Mouse (Mus musculus) kidney, embryonic 14.5 days (tissue): ENCODE measurements around the gene Ttc7b. TPM values are rescaled to one million over a fixed set of nuclear protein-coding genes. Genes with fewer than 3 reads are reported as not detected.
A peak's percentile ranks its signal among the peaks of the same experiment; 100 is the strongest.

Source experiments
- ATAC-seq: fragments of 200-750 bp; cut with Nextera tagmentation; 2 replicates; pipeline ENCODE4 v1.8.0; 2017; ENCODE audit warnings: moderate number of reproducible peaks, mild to moderate bottlenecking, moderate TSS enrichment, moderate library complexity; ENCODE audit not compliant: low FRiP score, low TSS enrichment
- H3K27ac ChIP-seq: fragments of 300-500 bp; sonication (generic); 2 replicates; pipeline ENCODE4 v1.5.1; 2014; ENCODE audit warnings: low read depth, mild to moderate bottlenecking, low read length, moderate library complexity, mixed read lengths
- H3K27me3 ChIP-seq: fragments of 300-500 bp; sonication (generic); 2 replicates; pipeline ENCODE4 v1.6.1; 2014; ENCODE audit warnings: mild to moderate bottlenecking, low read length; ENCODE audit not compliant: control insufficient read depth, insufficient read depth
- H3K36me3 ChIP-seq: fragments of 300-500 bp; sonication (generic); 2 replicates; pipeline ENCODE4 v1.6.1; 2014; ENCODE audit warnings: low read length, mixed read lengths; ENCODE audit not compliant: control insufficient read depth, insufficient read depth
- H3K4me1 ChIP-seq: fragments of 300-500 bp; sonication (generic); 2 replicates; pipeline ENCODE4 v1.6.1; 2014; ENCODE audit warnings: low read length, mixed read lengths; ENCODE audit not compliant: control insufficient read depth, insufficient read depth
- H3K4me2 ChIP-seq: fragments of 300-500 bp; sonication (generic); replicated peaks from 2 replicates; pipeline ENCODE4 v1.6.1; 2014; ENCODE audit warnings: low read depth, mild to moderate bottlenecking, low read length
- H3K4me3 ChIP-seq: fragments of 300-500 bp; sonication (generic); 2 replicates; pipeline ENCODE4 v1.5.1; 2014; ENCODE audit warnings: mild to moderate bottlenecking, low read length
- H3K9ac ChIP-seq: fragments of 300-500 bp; sonication (generic); 2 replicates; pipeline ENCODE4 v1.6.1; 2014; ENCODE audit warnings: low read depth, mild to moderate bottlenecking, low read length, moderate library complexity
- H3K9me3 ChIP-seq: fragments of 300-500 bp; sonication (generic); 2 replicates; pipeline ENCODE4 v1.6.1; 2016; ENCODE audit warnings: low read length; ENCODE audit not compliant: control insufficient read depth
- WGBS: fragments of 180-500 bp; shearing (Covaris S2); extraction: QIAGEN DNeasy Blood & Tissue Kit; methylation state at CpG from one replicate; pipeline ENCODE4 v1.1.7; 2014; 5-methylcytosine and 5-hydroxymethylcytosine counted together
- polyA plus RNA-seq: library from polyadenylated mRNA; unstranded; fragments of >200 nt; fragmentation: Nextera tagmentation; extraction: Ambion mirVana; gene quantifications from 2 replicates; pipeline ENCODE4 v1.2.1, GENCODE M21; 2014

Ttc7b gene
- polyA plus RNA-seq, 1 experiment from 2014 or later, result 7.6 TPM

DNA sequence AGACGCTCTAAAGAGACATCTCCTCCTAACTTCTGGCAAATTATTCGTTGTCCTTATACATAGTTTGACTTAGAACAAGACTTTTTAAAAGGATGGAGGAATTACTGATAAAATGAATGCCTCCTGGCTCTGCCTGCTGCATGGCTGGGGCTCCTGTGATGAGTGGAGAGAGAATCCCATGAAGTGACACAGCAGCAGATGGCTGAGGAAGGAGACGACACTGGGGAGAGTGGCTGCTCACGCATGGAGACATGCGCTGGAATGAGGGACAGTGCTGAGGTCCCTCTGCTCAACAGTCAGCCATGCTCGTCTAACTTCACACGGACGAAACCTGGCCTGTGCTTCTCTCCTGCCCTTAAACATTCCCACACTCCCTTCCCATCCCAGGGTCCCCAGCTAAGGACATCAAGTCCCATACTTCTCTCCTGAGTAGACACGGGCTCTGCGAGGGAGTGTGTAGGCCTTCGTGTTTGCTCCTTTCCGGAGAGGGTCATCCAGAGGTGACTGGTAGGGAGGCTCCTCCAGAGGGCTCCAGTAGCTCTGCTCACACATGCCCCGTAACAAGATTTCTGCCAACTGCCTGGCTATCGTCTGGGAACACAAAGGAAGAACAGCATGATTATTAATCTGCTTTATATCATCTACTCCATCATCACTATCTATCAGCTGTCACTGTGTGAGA lies 105.8 kb downstream of the Ttc7b start:
- 51% methylated on average over 14 of the region's 14 CpGs for WGBS
- Histone ChIP-seq H3K4me1 (peaks cover 6% of the 10 kb centered on the region; the same call in 1 of the 2 replicates), H3K4me2 (no peak overlapping the region), H3K27me3 (no peaks in the 10 kb centered on the region), H3K9me3 (no peaks in the 10 kb centered on the region), H3K4me3 (no peak overlapping the region), H3K9ac (no peak overlapping the region), H3K27ac (no peak overlapping the region), H3K36me3 (peaks cover 9% of the 10 kb centered on the region; the same call in 1 of the 2 replicates)
- ATAC-seq, result 0 out of 2 replicates have a peak, but pooled peaks have one; percentile 46

DNA sequence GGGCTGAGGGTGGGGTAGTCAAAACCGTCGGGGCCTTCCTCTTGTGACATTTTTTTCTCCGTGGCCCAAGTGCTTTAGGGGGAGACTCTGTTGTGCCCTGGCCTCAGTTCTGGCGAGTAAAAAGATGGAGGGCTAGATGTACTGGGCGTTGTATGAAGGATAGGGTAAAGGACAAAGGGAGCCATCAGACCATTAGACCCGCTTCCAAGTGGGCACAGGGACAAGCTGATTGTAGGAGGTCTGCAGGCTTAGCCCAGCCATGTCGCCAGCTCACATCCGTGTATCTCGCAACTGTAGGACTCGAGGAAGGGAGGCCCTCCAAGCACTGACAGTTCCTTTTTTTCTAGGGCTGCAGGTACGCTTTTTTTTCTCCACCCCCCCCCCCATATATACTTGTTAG lies 111.9 kb downstream of the Ttc7b start:
- Histone ChIP-seq H3K9me3 (no peaks in the 10 kb centered on the region), H3K4me1 (peaks cover 8% of the 10 kb centered on the region; the same call in 1 of the 2 replicates), H3K9ac (no peak overlapping the region), H3K27me3 (no peaks in the 10 kb centered on the region), H3K36me3 (no peaks in the 10 kb centered on the region; the same call in 1 of the 2 replicates), H3K27ac (no peak overlapping the region), H3K4me3 (no peak overlapping the region), H3K4me2 (no peak overlapping the region)
- WGBS, result 90% methylated on average over 11 of the region's 11 CpGs
- no peak for ATAC-seq

DNA sequence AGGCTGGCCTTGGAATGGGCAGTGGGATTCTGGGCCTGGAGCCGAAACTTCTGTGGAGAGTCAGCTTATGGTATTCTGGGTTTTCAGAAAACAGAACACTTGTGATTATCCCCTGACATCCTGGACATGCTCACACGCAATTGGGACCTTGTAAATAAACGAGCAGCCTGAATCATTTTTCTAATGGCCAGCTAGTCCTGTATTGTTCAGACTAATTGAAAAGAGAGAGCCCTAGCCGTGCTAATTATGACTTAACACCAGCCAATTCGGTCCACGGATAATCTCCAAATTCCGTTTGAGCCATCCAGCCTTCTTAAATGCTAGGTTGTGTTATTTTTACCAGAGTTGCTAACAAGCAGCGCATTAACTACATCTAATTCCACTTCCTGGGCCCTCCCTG lies 112.5 kb downstream of the Ttc7b start:
- no peak for ATAC-seq
- 77% methylated on average over 8 of the region's 8 CpGs for WGBS
- H3K36me3 ChIP-seq, result no peaks in the 10 kb centered on the region; the same call in 1 of the 2 replicates

DNA sequence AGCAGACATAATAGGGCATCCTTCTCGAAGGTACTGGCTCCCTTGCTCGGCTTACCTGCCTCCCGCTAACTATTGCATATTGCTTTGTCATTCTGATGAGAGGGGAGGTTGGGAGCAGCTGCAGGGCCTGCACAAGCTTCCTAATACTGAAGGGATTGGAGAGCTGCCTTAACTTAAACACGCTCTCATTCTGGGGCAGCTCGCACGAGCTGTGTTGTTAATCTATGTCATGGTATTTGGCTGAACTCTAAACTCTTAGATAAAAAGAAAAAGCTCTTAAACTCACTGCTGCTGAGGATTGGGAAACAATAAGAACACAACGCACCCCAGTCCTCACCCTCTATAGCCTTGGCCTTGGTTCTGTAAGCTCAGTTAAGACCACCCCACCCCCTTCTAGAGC lies 113.3 kb downstream of the Ttc7b start:
- Histone ChIP-seq H3K27me3 (no peaks in the 10 kb centered on the region), H3K9me3 (no peaks in the 10 kb centered on the region), H3K4me1 (peaks cover 8% of the 10 kb centered on the region; the same call in 1 of the 2 replicates), H3K9ac (no peak overlapping the region), H3K27ac (no peak overlapping the region), H3K36me3 (peaks cover under 1% of the 10 kb centered on the region; the same call in 1 of the 2 replicates), H3K4me3 (no peak overlapping the region), H3K4me2 (no peak overlapping the region)
- WGBS, result 58% methylated on average over 7 of the region's 7 CpGs
- no peak for ATAC-seq

More for the DNA sequence above, 112.5 kb downstream of the Ttc7b start:
- no peak overlapping the region for H3K27ac ChIP-seq
- no peaks in the 10 kb centered on the region for H3K9me3 ChIP-seq
- peaks cover 8% of the 10 kb centered on the region; the same call in 1 of the 2 replicates for H3K4me1 ChIP-seq
- H3K27me3 ChIP-seq, result no peaks in the 10 kb centered on the region
- no peak overlapping the region for H3K4me3 ChIP-seq
- no peak overlapping the region for H3K9ac ChIP-seq
- no peak overlapping the region for H3K4me2 ChIP-seq

DNA sequence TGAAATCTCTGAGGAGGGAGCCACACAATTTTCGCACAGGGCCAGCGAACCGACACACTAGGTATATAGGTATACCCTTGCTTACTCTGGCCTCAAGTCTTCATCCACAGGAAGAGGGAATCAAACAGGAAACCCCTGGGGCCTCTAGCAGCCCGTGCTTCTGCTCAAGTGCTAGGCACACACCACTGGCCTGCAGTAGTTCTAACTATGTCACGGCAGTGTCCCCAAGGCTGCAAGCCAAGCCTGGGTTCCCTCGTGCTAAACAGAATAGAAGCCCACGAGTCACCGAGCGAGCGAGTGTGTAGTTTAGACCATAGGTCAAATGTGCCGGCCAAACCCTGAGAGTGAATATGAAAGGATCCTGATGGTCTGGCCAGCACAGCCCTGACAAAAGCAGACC lies 114.5 kb downstream of the Ttc7b start:
- Histone ChIP-seq H3K4me1 (peaks cover 8% of the 10 kb centered on the region; the same call in 1 of the 2 replicates), H3K4me3 (no peak overlapping the region), H3K27ac (no peak overlapping the region), H3K4me2 (no peak overlapping the region), H3K9ac (no peak overlapping the region), H3K27me3 (no peaks in the 10 kb centered on the region), H3K36me3 (peaks cover 11% of the 10 kb centered on the region; the same call in 1 of the 2 replicates), H3K9me3 (no peaks in the 10 kb centered on the region)
- no peak for ATAC-seq
- WGBS, result 77% methylated on average over 11 of the region's 11 CpGs

DNA sequence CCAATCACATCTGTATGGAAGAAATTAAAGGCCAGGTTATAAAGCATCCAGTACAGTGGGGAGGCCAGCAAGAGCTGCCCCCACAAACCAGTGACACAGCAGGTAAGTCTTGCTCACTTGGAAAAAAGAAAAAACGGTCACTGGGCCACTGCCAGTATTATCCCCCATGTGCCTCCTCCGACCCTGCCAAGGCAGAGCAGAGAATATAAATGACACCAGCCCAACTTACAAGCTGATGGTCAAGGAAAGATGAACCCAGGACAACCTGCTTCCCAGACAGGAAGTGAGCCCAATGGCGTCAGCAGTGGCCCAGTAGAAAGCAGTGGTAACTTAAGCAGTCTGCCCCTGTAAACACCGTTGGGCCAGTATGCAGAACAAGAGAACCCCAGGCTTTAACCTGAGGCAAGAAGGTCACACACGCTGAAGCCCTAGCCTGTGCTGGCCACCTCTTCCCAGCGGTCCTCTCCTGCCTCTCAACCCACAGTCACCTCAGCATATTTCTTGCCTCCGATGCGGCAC lies 115.1 kb downstream of the Ttc7b start:
- H3K27ac ChIP-seq, result no peak overlapping the region

DNA sequence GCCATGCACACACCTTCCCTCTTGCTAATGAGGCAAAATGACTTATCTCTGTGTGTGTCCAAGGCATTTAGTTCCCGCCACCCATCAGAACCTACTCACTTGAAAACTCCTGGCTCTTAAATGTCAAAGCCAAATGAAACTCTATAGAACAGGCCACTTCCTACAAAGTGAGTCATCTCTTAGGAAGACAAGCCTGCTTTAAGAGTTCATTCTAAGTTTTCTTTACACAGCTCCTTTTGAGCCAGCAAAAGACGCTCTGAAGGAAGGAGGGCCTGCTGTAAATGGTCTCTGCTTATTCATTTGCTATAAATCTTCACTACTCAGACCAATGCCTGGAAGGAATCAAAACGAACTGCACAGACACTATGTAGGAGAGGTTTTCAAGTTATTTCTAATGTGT lies 116.2 kb downstream of the Ttc7b start:
- Histone ChIP-seq H3K4me3 (no peak overlapping the region), H3K27me3 (no peaks in the 10 kb centered on the region), H3K4me2 (no peak overlapping the region), H3K27ac (no peak overlapping the region), H3K4me1 (peaks cover 8% of the 10 kb centered on the region; the same call in 1 of the 2 replicates), H3K9me3 (no peaks in the 10 kb centered on the region), H3K9ac (no peak overlapping the region), H3K36me3 (peaks cover 18% of the 10 kb centered on the region; the same call in 1 of the 2 replicates)
- 45% methylated on average over 3 of the region's 3 CpGs for WGBS
- no peak for ATAC-seq

More for the DNA sequence above, 115.1 kb downstream of the Ttc7b start:
- no peak for ATAC-seq
- H3K9me3 ChIP-seq, result no peaks in the 10 kb centered on the region
- no peak overlapping the region for H3K4me3 ChIP-seq
- 87% methylated on average over 8 of the region's 8 CpGs for WGBS
- H3K9ac ChIP-seq, result no peak overlapping the region
- H3K27me3 ChIP-seq, result no peaks in the 10 kb centered on the region
- H3K36me3 ChIP-seq, result peaks cover 14% of the 10 kb centered on the region; the same call in 1 of the 2 replicates
- no peak overlapping the region for H3K4me2 ChIP-seq
- peaks cover 8% of the 10 kb centered on the region; the same call in 1 of the 2 replicates for H3K4me1 ChIP-seq

DNA sequence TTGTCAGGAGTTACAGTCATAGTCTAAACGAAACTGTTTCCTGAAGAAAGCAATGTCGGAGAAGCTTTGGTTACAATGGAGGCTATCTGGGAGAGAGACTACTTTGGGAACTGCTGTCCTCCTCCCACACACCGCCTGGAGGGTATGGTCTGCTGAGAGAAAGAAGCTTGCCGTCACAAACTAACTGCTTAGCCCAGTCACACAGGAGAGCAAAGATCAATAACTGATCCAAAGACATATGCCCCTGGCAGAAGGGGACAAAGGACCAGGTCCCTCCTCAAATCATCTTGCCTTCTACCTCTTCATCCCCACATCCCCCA lies 117.7 kb downstream of the Ttc7b start:
- peaks cover 8% of the 10 kb centered on the region; the same call in 1 of the 2 replicates for H3K4me1 ChIP-seq

More for the DNA sequence above, 117.7 kb downstream of the Ttc7b start:
- no peak for ATAC-seq
- Histone ChIP-seq H3K9ac (no peak overlapping the region), H3K9me3 (no peaks in the 10 kb centered on the region), H3K4me2 (no peak overlapping the region), H3K27ac (no peak overlapping the region), H3K4me3 (no peak overlapping the region), H3K27me3 (no peaks in the 10 kb centered on the region), H3K36me3 (peaks cover 21% of the 10 kb centered on the region; the same call in 1 of the 2 replicates)
- 79% methylated on average over 4 of the region's 4 CpGs for WGBS
